In the genomic region with DNA sequence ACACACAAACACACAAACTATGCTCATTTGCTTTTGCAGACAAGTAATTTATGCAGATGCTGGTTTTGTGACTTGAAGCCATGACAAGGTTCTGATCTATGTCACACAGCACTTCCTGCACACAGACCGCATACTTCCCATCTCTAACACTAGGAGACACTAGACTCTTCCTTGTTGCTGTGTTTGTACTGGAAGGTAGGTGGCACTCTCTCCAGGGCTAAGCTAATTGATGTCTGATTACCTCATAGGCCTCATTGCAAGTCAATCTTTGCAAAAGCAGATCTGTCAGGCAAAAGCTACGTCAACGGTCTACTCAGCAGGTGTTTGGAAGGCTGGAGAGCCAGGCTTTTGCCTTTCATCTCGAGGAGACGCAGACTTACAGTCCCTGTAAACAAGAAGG, we compare ENCODE assay signal across 15 mouse cellular contexts.
DNase-seq lines count a peak whose midpoint lies in the region; ATAC-seq and TF ChIP-seq lines count a peak whose summit lies in the region.
"Had no signal": no experiment of that assay in that cellular context is flagged by ENCODE, and none has a peak within 500 bp of the region (broad histone marks: within the 10 kb centered on the region; RNA-seq: fewer than 3 reads in every experiment).

No protein-coding gene starts in this region.

- H3K36me3 ChIP-seq in heart, postnatal 0 days (replicated peaks; ENCODE audit: control insufficient read depth, insufficient read depth, low read length) = no peaks in the 10 kb centered on the region
- no peaks in the 10 kb centered on the region for H3K36me3 ChIP-seq in heart, embryonic 12.5 days
- H3K36me3 ChIP-seq in liver, postnatal 0 days (replicated peaks; ENCODE audit: insufficient read depth, low read length) = no peaks in the 10 kb centered on the region
- H3K36me3 ChIP-seq in liver, embryonic 12.5 days = no peaks in the 10 kb centered on the region
- H3K36me3 ChIP-seq in ES-Bruce4 (ENCODE audit: control insufficient read depth, insufficient read depth, low read length, poor library complexity, severe bottlenecking) = no peaks in the 10 kb centered on the region
- H3K36me3 ChIP-seq: embryonic facial prominence, embryonic 12.5 days; lung, embryonic 15.5 days; stomach, embryonic 15.5 days had no signal

- DNase-seq in heart, postnatal 0 days (ENCODE audit: low spot score) = no peak
- no peak for DNase-seq in liver, postnatal 0 days
- DNase-seq in brain, embryonic 14.5 days (ENCODE audit: low read depth) = no peak
- DNase-seq in heart, adult 18-20 months = no peak
- DNase-seq in layer of hippocampus, adult 9-11 months = no peak
- DNase-seq: cerebellum, adult 18-20 months; gastrocnemius, postnatal 14 days; right cerebral cortex, postnatal 4 days had no signal

- no peak overlapping the region for H3K4me2 ChIP-seq in heart, postnatal 0 days (ENCODE audit: low read depth, low read length)
- H3K4me2 ChIP-seq in heart, embryonic 12.5 days = no peak overlapping the region
- H3K4me2 ChIP-seq in liver, postnatal 0 days (ENCODE audit: low read depth, low read length) = no peak overlapping the region
- no peak overlapping the region for H3K4me2 ChIP-seq in liver, embryonic 12.5 days
- H3K4me2 ChIP-seq: embryonic facial prominence, embryonic 12.5 days; hindbrain, embryonic 14.5 days; lung, embryonic 15.5 days; stomach, embryonic 15.5 days had no signal

- no peaks in the 10 kb centered on the region for H3K9me3 ChIP-seq in heart, postnatal 0 days (replicated peaks; ENCODE audit: control insufficient read depth, low read length)
- H3K9me3 ChIP-seq in heart, embryonic 12.5 days (replicated peaks) = no peaks in the 10 kb centered on the region
- H3K9me3 ChIP-seq in liver, postnatal 0 days (ENCODE audit: low read length) = no peaks in the 10 kb centered on the region
- H3K9me3 ChIP-seq in liver, embryonic 12.5 days (replicated peaks) = no peaks in the 10 kb centered on the region
- no peaks in the 10 kb centered on the region for H3K9me3 ChIP-seq in ES-Bruce4 (replicated peaks; ENCODE audit: control insufficient read depth, insufficient read depth, low read length, poor library complexity, severe bottlenecking)
- H3K9me3 ChIP-seq: embryonic facial prominence, embryonic 12.5 days; lung, embryonic 15.5 days; stomach, embryonic 15.5 days had no signal

- no peaks in the 10 kb centered on the region for H3K4me1 ChIP-seq in heart, postnatal 0 days (ENCODE audit: control insufficient read depth, insufficient read depth)
- no peaks in the 10 kb centered on the region for H3K4me1 ChIP-seq in heart, embryonic 12.5 days (replicated peaks)
- no peaks in the 10 kb centered on the region for H3K4me1 ChIP-seq in liver, postnatal 0 days (ENCODE audit: insufficient read depth)
- H3K4me1 ChIP-seq in liver, embryonic 12.5 days = no peaks in the 10 kb centered on the region
- H3K4me1 ChIP-seq in ES-Bruce4 (ENCODE audit: control insufficient read depth, insufficient read depth, low read length) = no peaks in the 10 kb centered on the region
- H3K4me1 ChIP-seq: stomach, embryonic 15.5 days had no signal

- H3K27me3 ChIP-seq in heart, postnatal 0 days (ENCODE audit: control insufficient read depth, insufficient read depth, low read length) = no peaks in the 10 kb centered on the region
- no peaks in the 10 kb centered on the region for H3K27me3 ChIP-seq in heart, embryonic 12.5 days (replicated peaks)
- no peaks in the 10 kb centered on the region for H3K27me3 ChIP-seq in liver, postnatal 0 days (ENCODE audit: insufficient read depth, low read length)
- no peaks in the 10 kb centered on the region for H3K27me3 ChIP-seq in liver, embryonic 12.5 days (replicated peaks)
- no peaks in the 10 kb centered on the region for H3K27me3 ChIP-seq in ES-Bruce4 (ENCODE audit: control insufficient read depth, insufficient read depth, low read length, poor library complexity, severe bottlenecking)
- H3K27me3 ChIP-seq: embryonic facial prominence, embryonic 12.5 days; lung, embryonic 15.5 days; stomach, embryonic 15.5 days had no signal

- no peak for TF ChIP-seq EP300 in heart, postnatal 0 days (IDR thresholded peaks at IDR 0.05; ENCODE audit: low read depth)
- no peak for TF ChIP-seq EP300 in liver, postnatal 0 days (IDR thresholded peaks at IDR 0.05; ENCODE audit: low read depth)
- no peak for TF ChIP-seq EP300 in ES-Bruce4 (IDR thresholded peaks at IDR 0.05; ENCODE audit: insufficient read depth, low read depth, low read length)

- 69% methylated on average over 5 of the region's 5 CpGs for WGBS in heart, postnatal 0 days
- 77% methylated on average over 5 of the region's 5 CpGs for WGBS in heart, embryonic 12.5 days
- WGBS in liver, postnatal 0 days (ENCODE audit: insufficient replicate concordance) = 85% methylated on average over 5 of the region's 5 CpGs
- 62% methylated on average over 5 of the region's 5 CpGs for WGBS in liver, embryonic 12.5 days (ENCODE audit: insufficient replicate concordance)

- no peak overlapping the region for H3K27ac ChIP-seq in heart, postnatal 0 days (ENCODE audit: low read depth)
- H3K27ac ChIP-seq in heart, embryonic 12.5 days (ENCODE audit: poor library complexity, severe bottlenecking) = no peak overlapping the region
- H3K27ac ChIP-seq in liver, postnatal 0 days (ENCODE audit: low read depth) = no peak overlapping the region
- no peak overlapping the region for H3K27ac ChIP-seq in liver, embryonic 12.5 days
- H3K27ac ChIP-seq in ES-Bruce4 (ENCODE audit: insufficient read depth, low read length) = no peak overlapping the region
- H3K27ac ChIP-seq: embryonic facial prominence, embryonic 12.5 days; hindbrain, embryonic 14.5 days; lung, embryonic 15.5 days; stomach, embryonic 15.5 days had no signal

- no peak for TF ChIP-seq POLR2A in ES-Bruce4 (IDR thresholded peaks at IDR 0.05; ENCODE audit: insufficient read depth, low read length)
- TF ChIP-seq POLR2A in brain, embryonic 14.5 days (IDR thresholded peaks at IDR 0.05; ENCODE audit: borderline replicate concordance, extremely low read depth, insufficient read depth, insufficient read length, poor library complexity, severe bottlenecking) = no peak

- TF ChIP-seq CTCF in heart, postnatal 0 days (IDR thresholded peaks at IDR 0.05; ENCODE audit: low read depth) = peak; percentile 45
- TF ChIP-seq CTCF in liver, postnatal 0 days (IDR thresholded peaks at IDR 0.05; ENCODE audit: low read depth) = peak; percentile 55
- TF ChIP-seq CTCF in ES-Bruce4 (IDR thresholded peaks at IDR 0.05; ENCODE audit: low read depth, low read length) = peak; percentile 7
- peak; percentile 15; the same call in 1 of the 2 replicates for TF ChIP-seq CTCF in brain, embryonic 14.5 days (IDR thresholded peaks at IDR 0.05; ENCODE audit: borderline replicate concordance, extremely low read depth, insufficient read depth, insufficient read length)

- H3K4me3 ChIP-seq in heart, postnatal 0 days (ENCODE audit: low read depth, low read length) = no peak overlapping the region
- no peak overlapping the region for H3K4me3 ChIP-seq in heart, embryonic 12.5 days
- no peak overlapping the region for H3K4me3 ChIP-seq in liver, postnatal 0 days (ENCODE audit: low read depth, low read length)
- no peak overlapping the region for H3K4me3 ChIP-seq in liver, embryonic 12.5 days
- no peak overlapping the region for H3K4me3 ChIP-seq in ES-Bruce4 (ENCODE audit: low read depth, low read length)
- H3K4me3 ChIP-seq: embryonic facial prominence, embryonic 12.5 days; lung, embryonic 15.5 days; stomach, embryonic 15.5 days had no signal

- no peak overlapping the region for H3K9ac ChIP-seq in heart, postnatal 0 days (replicated peaks; ENCODE audit: low read depth, low read length)
- H3K9ac ChIP-seq in heart, embryonic 12.5 days = no peak overlapping the region
- H3K9ac ChIP-seq in liver, postnatal 0 days (replicated peaks) = no peak overlapping the region
- H3K9ac ChIP-seq in liver, embryonic 12.5 days = no peak overlapping the region
- H3K9ac ChIP-seq in ES-Bruce4 (ENCODE audit: low read depth, poor library complexity, severe bottlenecking) = no peak overlapping the region
- H3K9ac ChIP-seq: embryonic facial prominence, embryonic 12.5 days; hindbrain, embryonic 14.5 days; lung, embryonic 15.5 days; stomach, embryonic 15.5 days had no signal

- ATAC-seq in heart, postnatal 0 days (ENCODE audit: insufficient read depth, low read depth) = no peak
- ATAC-seq in heart, embryonic 12.5 days (ENCODE audit: insufficient number of reproducible peaks, low FRiP score) = no peak
- ATAC-seq in liver, postnatal 0 days = no peak
- ATAC-seq in liver, embryonic 12.5 days = no peak
